ENCODE assay signal across 8 mouse cellular contexts in genomic region chr10:60792841-60793240, GRCm38 (mm10). TPM values are rescaled to one million over a fixed set of nuclear protein-coding genes. Genes with fewer than 3 reads are reported as not detected.
DNase-seq lines count a peak whose midpoint lies in the region; ATAC-seq lines count a peak whose summit lies in the region.
"Had no signal": no experiment of that assay in that cellular context is flagged by ENCODE, and none has a peak within 500 bp of the region (broad histone marks: within the 10 kb centered on the region; RNA-seq: fewer than 3 reads in every experiment).

No protein-coding gene starts in this region.

- no peaks in the 10 kb centered on the region for H3K9me3 ChIP-seq in neural tube, embryonic 12.5 days
- H3K9me3 ChIP-seq in heart, embryonic 12.5 days (replicated peaks) = no peaks in the 10 kb centered on the region
- H3K9me3 ChIP-seq in kidney, embryonic 14.5 days (ENCODE audit: control insufficient read depth, low read length) = no peaks in the 10 kb centered on the region
- no peaks in the 10 kb centered on the region for H3K9me3 ChIP-seq in liver, embryonic 12.5 days (replicated peaks)

- H3K4me2 ChIP-seq in neural tube, embryonic 12.5 days (replicated peaks) = 0 out of 2 replicates have a peak overlapping the region, but pooled peaks have one; percentile 12
- H3K4me2 ChIP-seq in heart, embryonic 12.5 days = peak overlapping the region; percentile 38
- H3K4me2 ChIP-seq in kidney, embryonic 14.5 days (replicated peaks; ENCODE audit: low read depth, low read length) = no peak overlapping the region
- no peak overlapping the region for H3K4me2 ChIP-seq in liver, embryonic 12.5 days

- ATAC-seq in neural tube, embryonic 12.5 days (ENCODE audit: low FRiP score, low read depth) = no peak
- no peak for ATAC-seq in heart, embryonic 12.5 days (ENCODE audit: insufficient number of reproducible peaks, low FRiP score)
- no peak for ATAC-seq in kidney, embryonic 14.5 days (ENCODE audit: low FRiP score, low TSS enrichment)
- ATAC-seq in liver, embryonic 12.5 days = no peak
- ATAC-seq: Patski had no signal

- peaks cover 10% of the 10 kb centered on the region; the same call in 1 of the 2 replicates for H3K27me3 ChIP-seq in neural tube, embryonic 12.5 days (replicated peaks)
- H3K27me3 ChIP-seq in heart, embryonic 12.5 days (replicated peaks) = no peaks in the 10 kb centered on the region
- H3K27me3 ChIP-seq in kidney, embryonic 14.5 days (ENCODE audit: control insufficient read depth, insufficient read depth, low read length) = no peaks in the 10 kb centered on the region
- H3K27me3 ChIP-seq in liver, embryonic 12.5 days (replicated peaks) = no peaks in the 10 kb centered on the region; the same call in 1 of the 2 replicates
- H3K27me3 ChIP-seq: Patski had no signal

- H3K4me1 ChIP-seq in neural tube, embryonic 12.5 days = peaks cover 21% of the 10 kb centered on the region
- H3K4me1 ChIP-seq in heart, embryonic 12.5 days (replicated peaks) = peaks cover 70% of the 10 kb centered on the region
- H3K4me1 ChIP-seq in kidney, embryonic 14.5 days (ENCODE audit: control insufficient read depth, insufficient read depth, low read length) = peaks cover 43% of the 10 kb centered on the region
- peaks cover 23% of the 10 kb centered on the region; the same call in 1 of the 2 replicates for H3K4me1 ChIP-seq in liver, embryonic 12.5 days

- no peaks in the 10 kb centered on the region for H3K36me3 ChIP-seq in neural tube, embryonic 12.5 days
- H3K36me3 ChIP-seq in heart, embryonic 12.5 days = peaks cover 5% of the 10 kb centered on the region
- H3K36me3 ChIP-seq in kidney, embryonic 14.5 days (ENCODE audit: control insufficient read depth, insufficient read depth, low read length) = no peaks in the 10 kb centered on the region
- H3K36me3 ChIP-seq in liver, embryonic 12.5 days = no peaks in the 10 kb centered on the region

- H3K9ac ChIP-seq in neural tube, embryonic 12.5 days = no peak overlapping the region
- peak overlapping the region; percentile 59 for H3K9ac ChIP-seq in heart, embryonic 12.5 days
- 0 out of 2 replicates have a peak overlapping the region, but pooled peaks have one; percentile 12 for H3K9ac ChIP-seq in kidney, embryonic 14.5 days (ENCODE audit: low read depth, low read length)
- no peak overlapping the region for H3K9ac ChIP-seq in liver, embryonic 12.5 days

- H3K4me3 ChIP-seq in neural tube, embryonic 12.5 days = no peak overlapping the region
- 0 out of 2 replicates have a peak overlapping the region, but pooled peaks have one; percentile 1 for H3K4me3 ChIP-seq in heart, embryonic 12.5 days
- H3K4me3 ChIP-seq in kidney, embryonic 14.5 days (ENCODE audit: low read length) = no peak overlapping the region
- H3K4me3 ChIP-seq in liver, embryonic 12.5 days = no peak overlapping the region

- DNase-seq in neural tube, embryonic 10.5 days (ENCODE audit: extremely low spot score, low spot score) = no peak
- DNase-seq in adipocyte (ENCODE audit: low spot score) = no peak
- no peak for DNase-seq in cerebellum, adult 11 months

- 5% methylated on average over 11 of the region's 11 CpGs for WGBS in neural tube, embryonic 12.5 days
- 8% methylated on average over 11 of the region's 11 CpGs for WGBS in heart, embryonic 12.5 days
- 20% methylated on average over 11 of the region's 11 CpGs for WGBS in kidney, embryonic 14.5 days
- WGBS in liver, embryonic 12.5 days (ENCODE audit: insufficient replicate concordance) = 20% methylated on average over 11 of the region's 11 CpGs

- no peak overlapping the region for H3K27ac ChIP-seq in neural tube, embryonic 12.5 days
- H3K27ac ChIP-seq in heart, embryonic 12.5 days (ENCODE audit: poor library complexity, severe bottlenecking) = peak overlapping the region; percentile 93
- H3K27ac ChIP-seq in kidney, embryonic 14.5 days (ENCODE audit: low read depth, low read length) = peak overlapping the region; percentile 1; the same call in 1 of the 2 replicates
- H3K27ac ChIP-seq in liver, embryonic 12.5 days = no peak overlapping the region

RNA-seq across cellular contexts. Expression of gene Unc5b, which starts 38.5 kb away (rescaled TPM):
- polyA plus RNA-seq in neural tube, embryonic 12.5 days (2016; fragmentation: Nextera tagmentation; extraction: Ambion mirVana) = 3.0 and 3.6 TPM in 2 replicates
- polyA plus RNA-seq in heart, embryonic 12.5 days (2016; fragmentation: Nextera tagmentation; extraction: Ambion mirVana) = 18.4 and 18.7 TPM in 2 replicates
- 7.9 and 10.1 TPM in 2 replicates for polyA plus RNA-seq in kidney, embryonic 14.5 days (2014; fragmentation: Nextera tagmentation; extraction: Ambion mirVana)
- polyA plus RNA-seq in liver, embryonic 12.5 days (2016; fragmentation: Nextera tagmentation; extraction: Ambion mirVana) = 1.3 and 1.4 TPM in 2 replicates

RNA-seq across cellular contexts. Expression of gene Slc29a3, which starts 40.2 kb away (rescaled TPM):
- polyA plus RNA-seq in neural tube, embryonic 12.5 days (2016; fragmentation: Nextera tagmentation; extraction: Ambion mirVana) = 12.9 and 13.6 TPM in 2 replicates
- 5.6 and 6.8 TPM in 2 replicates for polyA plus RNA-seq in heart, embryonic 12.5 days (2016; fragmentation: Nextera tagmentation; extraction: Ambion mirVana)
- 4.0 and 10.8 TPM in 2 replicates for polyA plus RNA-seq in kidney, embryonic 14.5 days (2014; fragmentation: Nextera tagmentation; extraction: Ambion mirVana)
- polyA plus RNA-seq in liver, embryonic 12.5 days (2016; fragmentation: Nextera tagmentation; extraction: Ambion mirVana) = 3.6 and 4.2 TPM in 2 replicates

Comparison
In these comparisons a context has a peak if more than half of its experiments do, and no peak if none do; other contexts are left out.
1. H3K27ac ChIP-seq: peak in heart, embryonic 12.5 days (single experiment) and kidney, embryonic 14.5 days (single experiment); none in neural tube, embryonic 12.5 days (single experiment) and liver, embryonic 12.5 days (single experiment).
2. H3K4me2 ChIP-seq: peak in neural tube, embryonic 12.5 days (single experiment) and heart, embryonic 12.5 days (single experiment); none in kidney, embryonic 14.5 days (single experiment) and liver, embryonic 12.5 days (single experiment).
3. H3K9ac ChIP-seq: peak in heart, embryonic 12.5 days (single experiment) and kidney, embryonic 14.5 days (single experiment); none in neural tube, embryonic 12.5 days (single experiment) and liver, embryonic 12.5 days (single experiment).